Mouse (Mus musculus) myocyte (in vitro differentiated cells): ENCODE measurements at regions not wholly inside any gene's neighbourhood (a gene's known extent, or its start where the extent isn't known, plus 50 kb on each side); places are given as distances from the start of the nearest gene placed in this dataset.

Experiments used
- H3K27me3 ChIP-seq: one replicate; pipeline ENCODE4 v1.6.1; 2011; ENCODE audit not compliant: control insufficient read depth, insufficient read depth, insufficient read length
- H3K36me3 ChIP-seq: one replicate; pipeline ENCODE4 v1.6.1; 2011; ENCODE audit not compliant: control insufficient read depth, insufficient read depth
- H3K4me2 ChIP-seq: one replicate; pipeline ENCODE4 v1.6.1; 2011; ENCODE audit warnings: low read depth, control low read depth
- H3K4me3 ChIP-seq: one replicate; pipeline ENCODE4 v1.5.1; 2011; ENCODE audit warnings: mild to moderate bottlenecking, control low read depth, moderate library complexity
- H3K79me2 ChIP-seq: one replicate; pipeline ENCODE4 v1.6.1; 2011; ENCODE audit not compliant: control insufficient read depth, insufficient read depth
- H3ac ChIP-seq: one replicate; pipeline ENCODE4 v1.6.1; 2011; ENCODE audit not compliant: control insufficient read depth, insufficient read length
- CEBPB ChIP-seq: IDR thresholded peaks from 2 replicates; pipeline ENCODE4 v1.6.1; 2011; ENCODE audit warnings: mild to moderate bottlenecking, moderate library complexity; ENCODE audit not compliant: poor library complexity, insufficient read depth, severe bottlenecking
- E2F4 ChIP-seq: IDR thresholded peaks from one replicate; pipeline ENCODE4 v1.6.1; 2011; ENCODE audit warnings: mild to moderate bottlenecking, control low read depth, moderate library complexity; ENCODE audit not compliant: insufficient read depth
- MAX ChIP-seq: IDR thresholded peaks from one replicate; pipeline ENCODE4 v1.6.1; 2011; ENCODE audit warnings: low read depth, mild to moderate bottlenecking, control low read depth
- MYOD1 ChIP-seq, 3 experiments: IDR thresholded peaks; one replicate each; pipeline ENCODE4 v1.6.1; 2011; ENCODE audit warnings: control low read depth in 2 of 3, low read depth in 2 of 3, mild to moderate bottlenecking in 2 of 3, moderate library complexity in 1 of 3; ENCODE audit not compliant: insufficient read length in 2 of 3, control insufficient read depth in 1 of 3
- MYOG ChIP-seq, 3 experiments: IDR thresholded peaks; one replicate each; pipeline ENCODE4 v1.6.1; 2011; ENCODE audit warnings: control low read depth in 2 of 3, low read depth in 2 of 3, mild to moderate bottlenecking in 2 of 3; ENCODE audit not compliant: insufficient read length in 2 of 3, control insufficient read depth in 1 of 3, insufficient read depth in 1 of 3
- POLR2A ChIP-seq: IDR thresholded peaks from one replicate; pipeline ENCODE4 v1.6.1; 2011; ENCODE audit warnings: low read depth, mild to moderate bottlenecking, control low read depth, moderate library complexity; ENCODE audit not compliant: insufficient read length
- POLR2AphosphoS2 ChIP-seq: IDR thresholded peaks from one replicate; pipeline ENCODE4 v1.6.1; 2011; ENCODE audit warnings: low read depth, control low read depth; ENCODE audit not compliant: insufficient read length
- REST ChIP-seq: IDR thresholded peaks from one replicate; pipeline ENCODE4 v1.6.1; 2011; ENCODE audit warnings: mild to moderate bottlenecking, control low read depth, moderate library complexity; ENCODE audit not compliant: insufficient read depth, insufficient read length
- SRF ChIP-seq: IDR thresholded peaks from one replicate; pipeline ENCODE4 v1.6.1; 2011; ENCODE audit warnings: low read depth; ENCODE audit not compliant: control insufficient read depth, insufficient read length
- TCF12 ChIP-seq: IDR thresholded peaks from one replicate; pipeline ENCODE4 v1.6.1; 2011; ENCODE audit warnings: mild to moderate bottlenecking, control low read depth; ENCODE audit not compliant: poor library complexity, insufficient read depth, severe bottlenecking
- TCF3 ChIP-seq: IDR thresholded peaks from one replicate; pipeline ENCODE4 v1.6.1; 2011; ENCODE audit warnings: low read depth, control low read depth; ENCODE audit not compliant: insufficient read length
- USF1 ChIP-seq: IDR thresholded peaks from one replicate; pipeline ENCODE4 v1.6.1; 2011; ENCODE audit warnings: low read depth, mild to moderate bottlenecking, control low read depth, moderate library complexity

DNA sequence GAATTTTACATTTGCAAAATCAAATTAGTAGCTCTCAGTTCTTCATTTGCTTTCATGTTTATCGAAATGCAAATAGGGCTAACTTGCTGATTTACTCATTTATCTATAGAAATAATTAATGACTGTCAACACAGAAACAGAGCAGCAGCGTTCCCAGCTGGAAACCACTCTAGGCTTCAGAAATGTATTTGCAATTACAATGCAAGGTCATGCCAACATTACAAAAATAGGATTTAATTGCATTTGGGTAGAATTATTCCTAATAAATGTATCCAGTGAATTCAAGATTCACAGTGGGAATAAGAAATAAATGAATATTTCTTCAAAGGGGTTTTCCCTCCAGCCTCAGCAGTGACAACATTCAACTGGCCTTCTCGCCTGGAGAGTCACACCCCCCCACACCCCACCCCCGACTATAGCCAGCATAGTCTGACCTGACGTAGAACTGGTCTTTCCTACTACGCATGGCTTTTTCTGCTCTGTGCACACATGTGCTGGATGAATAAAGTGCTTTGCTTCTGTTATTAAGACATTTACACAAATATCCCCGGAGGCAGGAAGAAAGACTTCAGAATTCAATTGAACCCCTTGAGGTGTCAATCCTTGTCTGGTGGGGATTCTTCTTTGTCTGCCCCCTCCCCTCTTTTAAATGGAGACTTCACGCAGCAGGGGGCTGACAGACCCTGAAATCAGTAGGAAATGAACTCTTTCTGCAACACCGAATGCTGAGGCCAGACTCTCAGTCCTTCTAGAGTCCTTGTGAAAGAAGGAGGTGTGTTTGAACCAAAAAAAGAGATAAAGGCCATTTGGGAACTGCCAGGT lies 1222.6 kb downstream of the A830018L16Rik start:
- H3K36me3 ChIP-seq: no peaks in the 10 kb centered on the region
- no peaks in the 10 kb centered on the region for H3K79me2 ChIP-seq
- no peak overlapping the region for H3K4me3 ChIP-seq
- TF ChIP-seq TCF12 (no peak), E2F4 (no peak), SRF (no peak), REST (no peak), POLR2A (no peak), CEBPB (no peak), MAX (no peak), USF1 (no peak), MYOG (IDR thresholded peaks at IDR 0.05; ENCODE audit: control insufficient read depth in 1 of 3, insufficient read depth in 1 of 3, insufficient read length in 2 of 3, low read depth in 2 of 3) (no peak), POLR2AphosphoS2 (no peak), TCF3 (no peak), MYOD1 (IDR thresholded peaks at IDR 0.05; ENCODE audit: control insufficient read depth in 1 of 3, insufficient read length in 2 of 3, low read depth in 2 of 3) (no peak)
- H3K27me3 ChIP-seq: no peaks in the 10 kb centered on the region
- H3K4me2 ChIP-seq: no peak overlapping the region
- H3ac ChIP-seq: no peak overlapping the region

DNA sequence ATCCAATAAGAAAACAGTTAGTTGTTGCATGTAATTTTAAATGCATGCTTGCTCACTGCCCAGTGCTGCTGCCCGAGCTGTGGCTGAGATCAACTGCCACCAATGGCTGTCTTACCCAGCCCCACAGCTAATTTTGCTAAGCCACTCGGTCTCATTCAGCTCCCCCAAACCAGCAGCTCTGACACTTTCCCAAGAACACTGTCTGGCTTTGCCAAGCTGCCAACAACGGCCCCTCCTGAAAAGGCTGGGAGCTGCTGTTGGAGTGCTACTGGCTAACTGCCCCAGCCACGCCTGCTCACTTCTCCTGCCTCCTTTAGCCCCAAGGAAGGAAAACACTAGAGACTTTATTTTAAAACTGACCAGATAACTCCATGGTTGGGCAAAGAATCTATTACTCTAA lies 1227.1 kb downstream of the A830018L16Rik start:
- TF ChIP-seq REST (no peak), TCF12 (no peak)
- H3K79me2 ChIP-seq: no peaks in the 10 kb centered on the region
- H3K4me2 ChIP-seq: no peak overlapping the region
- H3K36me3 ChIP-seq: no peaks in the 10 kb centered on the region
- no peak overlapping the region for H3ac ChIP-seq
- H3K4me3 ChIP-seq: no peak overlapping the region
- H3K27me3 ChIP-seq: no peaks in the 10 kb centered on the region
